Mouse (Mus musculus): ENCODE results near the gene St6galnac3.

DNA sequence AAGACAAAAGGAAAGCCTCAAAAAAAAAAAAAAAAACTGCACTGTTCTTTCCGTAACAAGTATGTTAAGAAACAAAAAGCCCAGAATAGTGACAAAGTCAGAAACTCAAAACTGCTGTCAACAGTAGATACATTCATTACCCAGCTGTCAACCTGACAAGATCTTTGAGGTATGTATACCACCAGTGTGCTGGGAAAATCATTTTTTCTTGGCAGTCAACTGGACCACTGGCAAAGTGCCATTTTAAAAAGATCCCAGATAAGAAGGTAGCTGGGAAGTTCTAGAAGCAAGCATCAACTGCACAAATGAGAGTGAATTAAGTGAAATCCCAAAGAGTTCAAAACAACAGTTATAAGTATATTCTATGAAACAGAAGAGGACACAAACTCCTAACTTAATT, 452.7 kb downstream of the St6galnac3 start:
- TF ChIP-seq POLR2A (IDR thresholded peaks at IDR 0.05; ENCODE audit: low read depth, low read length): no peak
- TF ChIP-seq CTCF (conservative IDR thresholded peaks at IDR 0.05; ENCODE audit: insufficient read depth, insufficient read length, low read depth, low read length): no peak
